Mouse (Mus musculus): ENCODE results near the gene Tnrc18.

Gene Tnrc18

DNA sequence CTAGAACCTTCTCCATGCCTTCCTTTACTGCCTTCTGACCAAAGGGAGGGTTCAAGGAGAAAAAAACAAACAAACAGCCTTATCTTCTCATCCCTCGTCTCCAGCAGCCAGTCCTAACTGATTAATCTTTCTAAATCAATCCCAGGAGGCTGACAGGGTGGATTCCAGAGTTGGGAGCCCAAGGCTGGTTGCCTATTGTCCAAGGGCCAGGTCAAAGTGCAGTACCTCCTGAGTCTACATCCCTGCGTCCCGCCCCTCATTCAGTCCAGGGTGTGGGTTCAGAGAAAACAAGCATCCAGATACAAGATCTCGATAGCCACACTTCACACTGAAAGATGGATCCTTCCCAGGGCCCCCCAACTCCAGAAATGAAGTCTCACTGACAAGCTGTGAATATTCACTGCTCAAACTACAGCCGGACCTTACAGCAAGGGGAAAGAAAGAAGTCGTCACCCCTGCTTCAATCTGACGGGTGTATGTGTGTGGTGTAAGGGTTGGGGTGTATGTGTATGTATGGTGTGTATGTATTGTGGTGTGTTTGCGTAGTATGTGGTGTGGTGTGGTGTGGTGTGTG is 5.5 kb downstream of the Tnrc18 start:
- no peak for DNase-seq (ENCODE audit: low read depth, low spot score)

DNA sequence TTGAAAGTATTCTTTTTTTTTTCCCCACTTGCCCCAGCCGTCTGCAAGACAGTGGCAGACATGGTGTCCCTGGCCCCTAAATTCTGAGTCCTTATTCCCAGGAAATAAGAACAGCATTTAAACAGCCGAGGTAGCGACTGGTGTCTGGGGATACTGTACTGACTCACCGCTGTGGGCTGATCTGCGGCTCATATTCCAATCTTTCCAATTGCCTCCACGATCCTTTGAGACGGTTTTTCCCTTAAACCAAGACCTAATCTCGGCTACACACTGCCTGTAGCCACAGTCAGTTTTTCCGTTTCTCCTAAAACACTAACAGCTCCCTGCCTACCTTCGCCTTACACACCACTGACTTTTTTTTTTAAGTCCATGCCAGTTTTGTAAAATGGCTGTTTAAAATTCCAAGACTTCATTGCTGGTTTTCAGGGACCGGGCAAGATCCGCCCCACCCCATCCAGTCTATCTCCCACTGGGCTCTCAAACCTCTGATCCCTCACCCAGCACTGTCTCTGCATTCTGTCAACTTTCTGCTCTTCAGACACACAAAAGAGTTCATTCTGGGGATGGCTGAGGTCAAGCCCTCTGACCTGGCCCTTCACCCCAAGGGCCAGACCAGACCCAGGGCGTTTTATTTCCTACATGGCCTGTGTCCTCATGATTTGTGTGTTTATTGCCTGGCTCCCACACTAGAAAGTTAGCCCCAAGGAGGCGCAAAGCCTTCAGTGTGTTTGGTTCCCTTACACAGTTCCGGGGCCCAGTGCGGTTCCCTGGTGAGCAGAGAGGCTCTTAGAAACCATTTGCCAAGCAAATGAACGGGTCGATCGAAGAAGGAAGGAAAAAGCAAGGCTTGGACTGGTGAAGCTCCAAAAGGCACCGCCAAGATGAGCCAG is 6.5 kb downstream of the Tnrc18 start:
- no peak for DNase-seq (ENCODE audit: low read depth, low spot score)

DNA sequence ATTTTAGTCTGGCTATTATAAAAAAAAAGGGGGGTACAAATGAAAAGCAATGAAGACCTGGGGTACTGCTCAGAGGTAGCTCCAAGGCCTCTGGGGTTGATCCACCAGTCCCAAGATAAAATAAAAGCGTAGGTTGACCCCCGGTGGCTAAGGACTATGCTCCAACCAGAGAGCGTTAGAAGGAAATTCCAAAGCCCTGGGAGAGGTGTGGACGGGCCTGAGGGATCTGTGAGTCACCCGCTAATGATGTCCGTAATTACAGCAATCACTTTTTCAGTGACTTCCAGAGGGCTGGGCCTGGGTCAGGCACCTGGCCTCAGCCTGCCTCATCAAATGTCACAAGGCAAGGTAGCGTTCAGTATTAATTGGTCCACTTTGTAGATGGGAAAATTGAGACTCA is 9.8 kb downstream of the Tnrc18 start:
- DNase-seq (ENCODE audit: low read depth, low spot score), result no peak

DNA sequence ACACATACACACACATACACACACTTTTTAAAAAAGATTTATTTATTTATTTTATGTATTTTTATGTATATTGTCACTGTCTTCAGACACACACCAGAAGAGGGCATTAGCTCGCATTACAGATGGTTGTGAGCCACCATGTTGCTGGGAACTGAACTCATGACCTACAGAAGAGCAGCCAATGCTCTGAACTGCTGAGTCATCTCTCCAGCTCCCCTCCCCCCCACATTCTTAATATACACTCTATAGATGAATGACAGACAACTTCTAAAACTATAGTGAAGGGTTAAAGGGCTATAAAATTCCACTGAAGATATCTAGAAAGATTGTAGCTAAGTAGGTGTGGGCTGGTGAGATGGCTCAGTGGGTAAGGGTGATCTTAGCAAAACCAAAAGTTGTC is 13.7 kb downstream of the Tnrc18 start:
- DNase-seq (ENCODE audit: low read depth, low spot score), result no peak

DNA sequence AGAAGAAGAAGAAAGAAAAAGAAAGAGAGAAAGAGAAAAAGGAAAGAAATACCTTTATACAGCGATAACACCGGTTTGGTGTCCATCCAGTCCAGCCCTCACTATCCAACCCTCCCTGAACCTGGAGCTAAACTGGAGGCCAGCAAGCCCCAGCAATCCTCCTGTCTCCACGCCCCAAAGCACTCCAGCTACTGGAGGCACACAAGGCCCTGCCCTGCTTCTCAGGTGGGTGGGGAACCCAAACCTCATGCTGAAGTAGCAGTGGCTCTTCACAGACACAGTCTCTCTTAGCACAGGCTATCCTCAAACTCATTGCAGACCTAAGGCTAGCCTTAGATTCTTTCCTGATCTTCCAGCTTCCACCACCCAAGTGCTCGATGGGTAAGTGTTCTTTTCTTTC is 14.6 kb downstream of the Tnrc18 start:
- no peak for DNase-seq (ENCODE audit: low read depth, low spot score)

DNA sequence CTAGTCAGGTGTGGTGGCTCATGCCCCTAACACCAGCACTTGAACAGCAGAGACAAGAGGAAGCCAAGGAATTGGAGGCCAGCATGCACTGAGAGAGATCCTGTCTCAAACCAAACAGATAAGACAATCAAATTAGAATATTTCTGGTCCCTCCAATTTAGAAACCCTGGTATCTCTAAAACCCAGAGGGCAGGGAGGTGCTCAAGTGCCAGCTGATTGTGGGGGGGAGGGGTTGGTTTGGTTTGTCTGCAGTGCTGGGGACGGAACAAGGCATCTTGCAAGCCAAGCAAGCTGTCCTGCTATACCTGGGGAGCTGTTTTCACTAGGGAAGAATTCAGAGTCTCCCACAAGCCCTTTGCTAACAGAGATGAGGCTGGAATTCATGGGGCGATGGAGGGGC is 15.5 kb downstream of the Tnrc18 start:
- DNase-seq (ENCODE audit: low read depth, low spot score), result no peak

DNA sequence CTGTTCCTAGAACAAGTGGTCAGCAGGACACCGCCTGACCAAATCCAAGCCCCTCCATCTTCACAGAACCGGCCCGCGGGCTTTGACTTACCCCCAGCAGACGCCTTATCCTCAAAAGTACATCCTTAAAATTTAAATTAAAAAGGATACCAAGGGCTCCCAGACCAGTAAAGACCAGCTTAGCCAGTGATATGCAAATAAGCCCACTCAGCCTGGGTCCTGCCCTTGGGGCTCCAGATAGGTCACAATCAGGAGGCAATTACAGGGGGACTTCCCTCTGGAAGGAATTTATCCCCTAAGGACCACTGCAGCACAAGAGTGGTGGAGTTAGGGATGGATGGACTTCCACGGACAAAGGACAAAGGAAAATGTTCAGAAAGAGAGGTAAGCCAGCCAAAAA is 16.8 kb downstream of the Tnrc18 start:
- DNase-seq (ENCODE audit: low read depth, low spot score), result no peak

DNA sequence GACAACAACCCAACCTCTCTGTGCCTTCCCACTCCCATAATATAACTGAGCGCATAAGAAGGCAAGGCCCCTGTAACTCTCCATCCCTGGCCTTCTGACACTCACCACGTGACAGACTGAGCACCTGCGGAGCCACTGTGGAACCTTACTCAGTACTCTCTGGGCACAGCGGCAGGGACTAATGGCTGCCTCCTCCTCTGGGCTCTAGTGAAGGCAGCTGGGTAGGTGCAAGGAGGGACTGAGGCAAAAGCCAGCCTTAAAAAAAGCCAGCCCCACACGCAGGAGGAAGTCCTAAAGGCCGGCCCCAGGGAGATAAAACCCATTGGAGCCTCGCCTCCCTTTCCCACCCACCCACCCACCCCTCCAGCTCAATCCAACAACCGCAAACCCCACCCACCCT is 17.3 kb downstream of the Tnrc18 start:
- no peak for DNase-seq (ENCODE audit: low read depth, low spot score)

DNA sequence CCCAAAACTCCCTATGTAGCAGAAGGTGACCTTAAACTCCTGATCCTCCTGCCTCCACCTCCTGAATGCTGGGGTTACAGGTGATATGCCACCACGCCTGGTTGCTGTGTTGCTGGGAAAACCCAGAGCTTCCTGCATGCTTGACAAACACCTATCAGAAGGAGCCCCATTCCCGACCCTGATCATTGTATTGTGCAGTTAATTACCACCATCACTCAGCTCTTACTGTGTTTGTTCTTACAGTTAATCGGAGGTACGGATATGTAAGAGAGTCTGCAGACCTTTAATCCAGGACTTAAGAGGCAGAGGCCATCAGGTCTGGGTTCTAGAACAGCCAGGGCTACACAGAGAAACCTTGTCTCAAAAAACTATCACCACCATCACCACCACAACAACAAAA is 18.2 kb downstream of the Tnrc18 start:
- no peak for DNase-seq (ENCODE audit: low read depth, low spot score)

DNA sequence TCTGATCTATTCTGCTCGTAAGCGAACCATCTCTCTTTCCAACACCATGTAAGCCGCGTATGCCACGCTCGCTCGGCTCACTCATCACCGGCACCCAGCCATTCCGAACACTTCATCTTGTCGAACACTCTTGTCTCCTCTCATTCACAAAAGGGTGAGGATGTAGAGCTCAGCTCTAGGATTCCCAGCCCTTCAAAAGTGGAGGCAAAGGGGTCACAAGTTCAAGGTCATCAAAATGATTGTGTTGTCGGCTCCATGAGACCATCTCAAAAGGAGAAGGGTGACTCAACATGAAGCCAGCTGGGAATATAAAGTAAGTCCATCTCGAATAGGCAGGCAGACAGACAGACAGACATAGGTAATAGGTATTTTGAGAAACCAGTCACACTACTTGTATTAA is 19.3 kb downstream of the Tnrc18 start:
- no peak for DNase-seq (ENCODE audit: low read depth, low spot score)

DNA sequence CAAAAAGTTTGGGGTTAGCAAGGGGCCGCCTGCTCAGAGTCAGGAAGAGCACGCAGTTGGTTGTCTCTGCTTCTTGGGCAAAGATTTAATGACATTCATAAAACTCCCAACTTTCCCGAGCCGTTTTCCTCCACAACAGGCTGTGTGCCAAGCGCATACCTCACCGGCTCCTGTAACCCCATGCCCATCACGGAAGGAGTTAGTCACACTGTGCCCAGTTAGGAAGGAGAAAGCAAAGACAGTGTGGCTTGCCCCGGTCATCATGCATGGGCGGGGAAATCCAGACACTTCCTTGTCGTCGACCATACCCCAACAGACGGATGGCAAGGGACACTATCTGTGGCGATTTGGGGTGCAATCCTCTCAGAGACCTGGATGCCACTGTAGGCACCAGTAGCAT is 19.8 kb downstream of the Tnrc18 start:
- no peak for DNase-seq (ENCODE audit: low read depth, low spot score)

DNA sequence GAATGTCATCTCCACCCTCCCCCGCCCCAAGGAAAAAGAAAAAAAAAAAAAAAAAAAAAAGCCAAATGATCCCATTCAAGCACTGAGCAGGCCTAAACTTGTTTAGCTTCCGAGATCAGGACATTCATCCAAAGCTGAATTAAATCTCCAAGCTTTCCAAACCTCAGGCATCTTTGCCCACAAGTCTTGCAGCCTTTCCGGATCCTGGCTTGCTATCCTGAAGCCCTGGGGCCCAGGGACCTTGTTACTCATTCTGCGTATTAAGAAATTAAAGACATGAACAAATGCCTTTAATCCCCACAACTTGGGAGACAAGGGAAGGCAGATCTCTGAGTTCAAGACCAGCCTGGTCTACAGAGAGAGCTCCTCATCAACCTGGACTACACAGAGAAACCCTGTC is 20.5 kb downstream of the Tnrc18 start:
- DNase-seq (ENCODE audit: low read depth, low spot score), result no peak

DNA sequence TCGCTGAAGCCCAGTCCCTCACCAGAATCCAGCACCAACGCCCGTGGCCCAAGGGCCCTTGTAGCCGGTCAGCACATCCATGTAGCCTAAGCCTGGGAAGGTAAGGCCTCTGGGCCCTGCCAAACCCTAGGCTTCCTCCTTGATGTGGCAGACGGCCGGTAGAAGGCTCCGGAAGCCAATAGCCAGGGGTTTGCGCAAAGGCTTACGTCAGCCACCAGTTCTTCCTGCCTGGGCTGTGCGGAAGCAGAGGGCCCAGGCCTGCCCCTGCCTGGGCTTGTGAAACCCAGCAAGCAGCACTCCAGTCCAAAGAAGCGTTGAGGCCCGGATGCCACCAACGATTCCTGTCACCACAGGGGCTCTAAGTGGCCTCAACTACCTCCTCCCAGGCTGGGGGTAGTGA is 22.9 kb downstream of the Tnrc18 start:
- DNase-seq (ENCODE audit: low read depth, low spot score), result peak; percentile 53

DNA sequence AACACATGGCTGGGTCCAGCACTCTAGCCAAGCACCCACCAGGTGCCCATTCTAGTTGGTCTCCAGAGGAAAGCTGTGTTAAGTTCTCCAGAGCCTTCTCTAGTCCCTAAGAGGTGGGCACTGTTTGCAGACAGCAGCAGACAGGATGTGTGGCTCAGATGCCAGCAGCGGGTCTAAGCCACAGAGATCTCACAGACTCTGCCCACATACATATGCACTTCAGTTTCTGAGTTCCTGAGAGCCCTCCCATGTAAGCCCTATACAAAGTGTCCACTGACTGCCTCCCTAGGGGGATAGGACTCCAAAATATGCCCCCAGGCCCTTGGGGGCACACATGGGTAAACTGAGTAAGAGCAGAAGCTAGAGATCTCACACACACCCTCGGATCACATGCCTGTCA is 23.3 kb downstream of the Tnrc18 start:
- no peak for DNase-seq (ENCODE audit: low read depth, low spot score)

DNA sequence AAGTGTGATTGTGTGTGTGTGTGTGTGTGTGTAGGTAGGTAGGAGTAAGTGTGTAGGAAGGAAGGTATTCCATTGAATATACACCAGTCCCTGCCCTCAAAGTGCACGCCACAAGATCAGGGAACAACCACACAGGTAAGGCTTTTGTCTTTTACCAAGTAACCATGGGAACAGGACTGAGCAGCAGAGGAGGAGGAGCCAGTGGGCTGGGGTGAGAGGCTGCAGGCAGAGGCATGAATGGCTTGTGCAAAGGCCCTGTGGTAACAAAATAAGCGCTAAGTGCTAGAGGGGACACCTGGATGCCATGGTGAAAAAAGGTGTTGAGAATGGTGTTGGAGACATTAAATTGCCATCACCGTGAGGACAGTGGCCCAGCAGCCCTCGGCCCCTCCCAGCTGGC is 24.9 kb downstream of the Tnrc18 start:
- DNase-seq (ENCODE audit: low read depth, low spot score), result no peak

DNA sequence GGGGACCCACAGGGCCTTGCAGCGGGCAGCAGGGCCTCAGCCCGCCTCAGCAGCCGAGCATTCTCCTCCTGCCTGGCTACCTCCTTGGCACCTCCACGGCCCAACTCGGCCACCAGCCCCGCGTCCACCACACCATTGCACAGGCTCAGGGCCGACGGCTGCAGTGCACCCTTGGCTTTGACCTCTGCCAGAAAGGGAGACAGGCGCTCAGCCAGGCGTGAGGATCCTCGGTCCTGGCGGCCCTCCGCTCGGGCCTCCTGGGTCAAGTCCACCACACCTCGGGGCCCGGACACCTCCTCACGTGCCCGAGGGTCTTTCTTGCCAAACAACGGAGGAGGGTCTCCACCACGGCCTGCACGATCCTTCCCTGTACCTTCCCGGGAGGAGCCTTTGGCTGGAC is 29.2 kb downstream of the Tnrc18 start:
- DNase-seq (ENCODE audit: low read depth, low spot score), result no peak

DNA sequence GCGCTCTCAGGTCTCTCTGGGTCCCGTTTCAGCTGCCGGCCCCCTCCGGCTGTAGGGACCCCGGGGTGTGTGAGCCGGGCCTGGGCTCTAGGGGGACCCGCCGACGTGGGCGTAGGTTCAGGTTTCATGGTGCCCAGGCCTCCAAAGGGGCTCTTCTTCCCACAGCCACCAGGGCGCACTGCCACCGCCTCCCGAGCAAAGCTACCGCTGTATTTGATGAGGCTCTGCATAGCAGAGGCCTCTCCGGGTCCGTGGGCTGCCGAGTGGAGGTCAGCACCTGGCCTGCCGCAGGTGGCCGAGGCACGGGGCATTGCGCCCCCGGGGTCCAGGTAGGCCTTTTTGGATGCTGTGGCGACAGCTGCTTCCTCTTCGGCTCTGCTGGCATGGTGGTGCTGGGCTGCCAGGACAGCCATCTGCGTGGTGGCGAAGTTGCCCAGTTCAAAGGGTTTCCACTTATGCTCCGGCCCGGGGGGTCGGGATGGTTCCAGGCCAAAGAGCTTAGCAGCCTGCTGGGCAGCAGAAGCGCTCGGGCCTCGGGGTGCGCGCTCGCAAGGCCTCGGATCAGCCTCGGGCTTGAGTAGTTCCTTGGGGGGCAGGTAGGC is 30.1 kb downstream of the Tnrc18 start:
- no peak for DNase-seq (ENCODE audit: low read depth, low spot score)

DNA sequence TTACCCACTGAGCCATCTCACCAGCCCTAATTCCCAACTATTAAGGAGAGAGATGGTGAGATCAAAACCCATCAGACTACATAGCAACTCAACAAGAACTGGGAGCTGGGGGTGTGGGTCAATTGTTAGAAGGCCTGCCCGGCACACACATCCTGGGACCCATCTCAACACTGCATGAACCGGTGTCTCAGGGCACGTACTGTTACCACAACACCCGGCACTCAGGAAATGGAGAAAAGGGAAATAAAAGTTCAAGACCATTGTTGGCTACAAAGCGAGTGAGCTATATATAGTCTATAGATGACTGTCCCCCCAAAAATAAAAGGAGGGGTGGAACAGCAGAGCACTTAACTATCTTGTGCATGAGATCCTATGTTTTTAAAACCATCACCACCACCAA is 30.8 kb downstream of the Tnrc18 start:
- DNase-seq (ENCODE audit: low read depth, low spot score), result no peak

DNA sequence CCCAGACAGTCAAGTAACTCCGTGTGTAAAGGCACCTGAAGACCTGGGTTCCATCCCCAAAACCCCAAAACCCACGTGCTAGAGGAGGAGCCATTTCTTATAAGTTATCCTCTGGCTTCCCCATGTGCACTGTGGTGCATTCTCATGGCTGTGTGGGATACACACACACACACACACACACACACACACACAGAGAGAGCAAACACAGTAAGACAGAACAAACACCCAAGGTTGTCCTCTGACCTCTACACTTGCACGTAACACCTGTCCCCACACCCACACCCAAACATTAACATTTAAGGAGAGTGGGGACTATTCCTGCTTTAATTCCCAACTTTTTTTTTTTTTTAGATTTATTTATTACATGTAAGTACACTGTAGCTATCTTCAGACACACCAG is 31.2 kb downstream of the Tnrc18 start:
- DNase-seq (ENCODE audit: low read depth, low spot score), result no peak

DNA sequence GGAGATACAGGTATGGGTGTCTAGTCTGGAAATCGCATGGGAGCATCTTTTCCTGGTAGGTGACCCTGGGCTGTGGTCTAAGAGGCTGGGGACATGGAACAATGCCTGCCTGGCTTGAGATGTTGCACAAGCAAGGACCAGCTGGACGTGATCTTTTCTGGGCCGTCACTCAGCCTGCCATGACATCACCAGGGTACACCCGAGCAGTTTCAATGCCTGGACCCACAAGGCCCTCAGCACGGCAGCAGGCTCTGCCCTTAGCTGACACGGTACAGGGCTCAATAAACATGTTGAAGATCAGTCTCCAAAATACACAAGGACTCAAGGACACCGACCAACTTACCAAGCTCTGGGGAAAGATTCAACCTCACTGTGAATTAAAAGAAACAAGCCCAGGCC is 34.3 kb downstream of the Tnrc18 start:
- peak; percentile 20 for DNase-seq (ENCODE audit: low read depth, low spot score)

DNA sequence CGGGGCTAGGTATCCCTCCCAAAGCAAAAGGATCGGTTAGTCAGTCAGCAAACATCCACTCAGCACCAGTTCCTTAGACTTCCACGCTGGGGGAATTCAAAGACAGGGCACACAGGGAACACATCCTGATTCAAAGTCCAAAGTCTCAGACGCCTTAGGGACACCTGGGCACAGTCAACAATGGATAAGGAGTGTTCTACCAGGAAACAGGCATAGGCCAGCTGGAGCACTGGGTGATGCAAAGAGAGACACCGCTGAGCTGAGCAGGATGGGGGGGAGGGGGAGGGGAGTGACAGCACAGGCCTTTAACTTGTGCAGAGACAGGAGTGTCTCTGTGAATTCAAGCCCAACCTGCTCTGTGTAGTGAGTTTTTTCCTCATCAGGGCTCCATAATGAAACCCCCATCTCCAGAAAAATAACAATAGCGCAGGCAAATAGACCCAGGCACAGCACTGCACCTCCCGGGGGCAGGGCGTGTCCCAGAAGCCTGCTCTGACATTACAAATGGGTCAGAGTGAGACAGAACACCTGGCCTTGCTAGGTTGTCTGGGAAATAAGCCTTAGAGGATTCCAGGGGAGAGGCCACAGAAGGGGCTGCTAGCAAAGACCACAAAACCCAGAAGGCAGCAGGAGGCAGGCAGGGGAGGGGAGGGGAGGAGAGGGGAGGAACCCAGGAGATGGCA is 34.9 kb downstream of the Tnrc18 start:
- DNase-seq (ENCODE audit: low read depth, low spot score), result no peak

DNA sequence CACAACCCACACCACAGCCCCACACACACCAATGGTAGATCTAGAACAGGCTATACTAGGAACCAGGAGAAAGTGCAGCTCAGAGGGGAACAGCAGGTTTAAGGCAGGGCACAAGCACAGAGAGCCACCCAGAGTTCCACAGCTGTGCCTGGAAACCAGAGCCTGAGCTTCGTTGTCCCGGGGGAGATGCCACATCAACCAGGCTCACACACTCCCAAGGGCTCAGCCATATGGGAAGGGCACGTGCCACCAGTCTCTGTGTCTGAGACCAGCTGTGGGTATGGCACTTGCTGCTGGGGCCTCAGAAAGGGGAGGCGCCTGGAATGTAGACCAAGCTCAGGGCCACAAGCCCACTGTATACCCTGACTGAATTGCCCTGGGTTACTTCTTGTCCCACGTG is 36.9 kb downstream of the Tnrc18 start:
- DNase-seq (ENCODE audit: low read depth, low spot score), result no peak

DNA sequence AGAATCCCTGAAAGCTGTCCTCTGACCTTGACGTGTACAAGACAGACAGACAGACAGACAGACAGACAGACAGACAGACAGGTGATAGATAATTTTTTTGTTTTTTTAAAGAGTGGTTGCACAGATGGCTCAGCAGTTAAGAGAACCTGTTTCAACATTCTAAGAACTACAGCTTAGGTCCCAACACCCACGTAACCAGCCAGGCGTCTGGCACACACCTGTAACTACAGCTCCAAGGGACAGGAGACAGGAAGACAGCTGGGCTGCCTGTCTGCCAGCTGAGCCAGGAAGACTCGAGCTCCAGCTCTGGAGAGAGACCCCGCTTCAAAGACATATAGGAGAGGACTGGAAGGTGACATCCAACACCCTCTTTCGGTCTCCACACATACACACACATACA is 38.6 kb downstream of the Tnrc18 start:
- no peak for DNase-seq (ENCODE audit: low read depth, low spot score)

Data from skeletal muscle tissue, adult 2 months (tissue).